Mouse (Mus musculus): ENCODE measurements at regions not wholly inside any gene's neighbourhood (a gene's known extent, or its start where the extent isn't known, plus 50 kb on each side); places are given as distances from the start of the nearest gene placed in this dataset.
A peak's percentile ranks its signal among the peaks of the same experiment; 100 is the strongest.

DNA sequence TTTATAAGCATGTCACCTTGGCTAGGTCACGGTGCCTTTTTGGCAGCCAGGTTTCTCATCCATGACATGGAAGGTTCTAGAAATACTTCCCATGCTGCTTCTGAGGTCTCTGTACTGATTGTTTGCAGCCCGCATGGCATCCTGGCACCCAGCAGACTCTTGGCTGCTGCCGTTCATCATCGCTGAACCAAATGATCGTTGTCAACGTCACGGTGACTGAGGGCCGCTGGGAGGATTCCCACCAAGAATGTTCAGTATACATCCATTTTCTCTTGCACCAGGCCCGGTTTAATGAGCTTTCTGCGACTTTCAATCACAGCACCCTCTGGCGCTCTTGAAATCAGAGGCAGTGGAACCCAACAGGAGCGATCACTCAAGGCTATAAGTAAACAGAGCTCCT is 448.1 kb downstream of the Cdh26 start:
- Histone ChIP-seq H3K27me3 (ENCODE audit: poor library complexity, severe bottlenecking) (no peaks in the 10 kb centered on the region), H3K36me3 (replicated peaks) (no peaks in the 10 kb centered on the region), H3K27ac (no peak overlapping the region), H3K9me3 (no peaks in the 10 kb centered on the region), H3K4me1 (no peaks in the 10 kb centered on the region), H3K4me3 (no peak overlapping the region)
- DNase-seq (ENCODE audit: extremely low spot score, low spot score) = no peak
- WGBS = 94% methylated on average over 12 of the region's 12 CpGs

DNA sequence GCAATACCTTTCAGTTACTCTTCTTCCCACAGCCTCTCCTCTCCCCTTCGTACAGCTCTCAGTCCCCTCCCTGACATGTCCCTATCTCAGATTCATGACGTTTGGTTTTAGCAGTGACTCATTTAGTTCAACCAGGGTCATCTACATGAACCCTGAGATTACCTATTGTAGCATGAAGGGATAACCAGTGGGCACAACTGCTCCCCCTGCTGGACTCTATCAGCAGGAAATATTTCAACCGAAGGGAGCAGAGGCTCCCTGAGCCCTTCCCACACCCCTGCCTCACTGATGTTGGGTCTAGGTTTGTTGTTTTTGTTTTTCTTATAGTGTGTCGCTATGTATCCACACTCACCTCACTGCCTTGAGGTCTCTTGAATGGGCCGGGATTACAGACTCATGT is 455.4 kb downstream of the Cdh26 start:
- H3K27ac ChIP-seq = no peak overlapping the region
- 52% methylated on average over 5 of the region's 5 CpGs for WGBS
- H3K4me3 ChIP-seq = no peak overlapping the region
- H3K36me3 ChIP-seq (replicated peaks) = no peaks in the 10 kb centered on the region
- no peaks in the 10 kb centered on the region for H3K9me3 ChIP-seq
- DNase-seq (ENCODE audit: extremely low spot score, low spot score) = peak; percentile 31
- H3K27me3 ChIP-seq (ENCODE audit: poor library complexity, severe bottlenecking) = no peaks in the 10 kb centered on the region
- no peaks in the 10 kb centered on the region for H3K4me1 ChIP-seq

DNA sequence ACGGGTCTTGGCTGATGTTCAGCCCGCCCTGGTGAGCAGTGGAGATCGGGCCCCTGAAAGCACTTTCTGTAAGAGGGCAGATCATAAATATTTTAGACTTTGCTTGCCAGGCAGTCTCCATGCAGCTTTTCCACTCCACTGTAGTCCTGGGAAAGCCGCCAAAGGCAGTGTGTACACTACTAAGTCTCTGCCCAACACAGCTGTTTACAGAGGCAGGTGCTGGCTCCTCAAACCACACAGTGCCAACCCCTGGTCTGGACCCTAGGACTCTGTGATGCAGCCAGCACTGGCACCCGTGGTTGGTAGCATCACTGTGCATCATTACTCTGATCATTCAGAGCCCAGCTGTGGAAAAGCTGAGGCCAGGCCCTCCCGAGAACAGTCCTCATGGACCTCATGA is 458.4 kb downstream of the Cdh26 start:
- Histone ChIP-seq H3K27me3 (ENCODE audit: poor library complexity, severe bottlenecking) (no peaks in the 10 kb centered on the region), H3K4me3 (no peak overlapping the region), H3K36me3 (replicated peaks) (no peaks in the 10 kb centered on the region), H3K4me1 (no peaks in the 10 kb centered on the region), H3K9me3 (no peaks in the 10 kb centered on the region), H3K27ac (no peak overlapping the region)
- WGBS = 81% methylated on average over 6 of the region's 6 CpGs
- no peak for DNase-seq (ENCODE audit: extremely low spot score, low spot score)

DNA sequence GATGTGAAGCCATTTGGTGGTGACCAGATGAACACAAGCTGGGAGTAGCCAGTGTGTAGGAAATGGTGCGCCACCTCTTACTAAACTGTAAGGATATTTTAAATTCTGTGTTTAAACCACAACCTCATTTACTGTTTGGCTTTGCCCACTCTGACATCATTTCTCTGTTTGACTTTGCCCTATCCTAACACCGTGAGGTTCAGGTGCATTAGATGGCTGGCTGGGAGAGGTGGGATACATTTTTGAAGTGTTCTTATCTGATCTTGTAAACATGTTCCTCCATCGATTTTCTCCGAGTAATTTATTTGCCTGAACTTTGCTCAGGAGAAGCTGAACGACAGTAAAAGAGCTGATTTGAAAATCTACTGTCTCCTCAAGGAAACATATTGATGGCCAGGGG is 472.1 kb downstream of the Cdh26 start:
- H3K4me1 ChIP-seq = no peaks in the 10 kb centered on the region
- H3K27me3 ChIP-seq (ENCODE audit: poor library complexity, severe bottlenecking) = no peaks in the 10 kb centered on the region
- WGBS = 92% methylated on average over 5 of the region's 5 CpGs
- no peaks in the 10 kb centered on the region for H3K36me3 ChIP-seq (replicated peaks)
- no peak overlapping the region for H3K27ac ChIP-seq
- DNase-seq (ENCODE audit: extremely low spot score, low spot score) = no peak
- no peak overlapping the region for H3K4me3 ChIP-seq
- H3K9me3 ChIP-seq = no peaks in the 10 kb centered on the region

DNA sequence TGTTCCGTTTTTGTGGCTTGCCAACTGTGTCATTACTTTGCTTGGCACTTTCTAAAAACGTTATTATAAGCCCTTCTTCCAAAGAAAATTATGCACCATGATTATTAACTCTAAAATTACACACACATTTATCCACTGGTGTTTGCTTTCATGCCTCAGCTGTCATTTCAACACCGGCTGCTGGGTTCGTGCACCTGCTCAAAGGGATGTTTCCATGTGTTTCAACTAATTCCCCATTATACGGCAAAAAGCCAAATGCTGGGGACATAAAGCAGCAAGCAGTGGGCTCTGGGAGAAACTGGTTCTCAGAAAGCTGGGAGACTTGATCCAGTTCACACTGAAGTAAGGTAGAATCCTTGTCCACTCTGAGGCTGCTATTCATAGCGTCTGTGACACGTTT is 479.0 kb downstream of the Cdh26 start:
- H3K9me3 ChIP-seq = no peaks in the 10 kb centered on the region

DNA sequence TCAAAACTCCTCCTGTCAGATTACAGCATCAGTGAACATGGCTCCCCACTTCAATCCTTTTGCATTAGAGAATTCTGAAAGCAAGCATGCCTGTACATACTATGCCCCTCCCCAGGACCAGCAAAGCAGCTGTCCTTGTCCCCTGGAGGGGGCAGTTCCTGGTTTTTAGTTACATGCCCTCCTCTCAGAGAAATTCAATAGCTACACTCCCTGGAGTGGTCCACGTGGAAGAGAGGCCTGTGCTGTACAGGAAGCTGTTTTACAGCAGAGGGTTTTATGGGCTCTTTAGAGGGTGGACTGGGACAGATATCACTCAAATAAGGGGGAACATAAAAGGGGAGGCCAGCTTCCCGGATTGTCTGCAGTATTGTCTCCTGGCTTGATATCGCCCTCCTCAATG is 481.3 kb downstream of the Cdh26 start:
- no peak overlapping the region for H3K27ac ChIP-seq
- 83% methylated on average over 3 of the region's 3 CpGs for WGBS
- no peak for DNase-seq (ENCODE audit: extremely low spot score, low spot score)

More for the DNA sequence above, 479.0 kb downstream of the Cdh26 start:
- Histone ChIP-seq H3K4me3 (no peak overlapping the region), H3K27me3 (ENCODE audit: poor library complexity, severe bottlenecking) (no peaks in the 10 kb centered on the region), H3K36me3 (replicated peaks) (no peaks in the 10 kb centered on the region), H3K27ac (no peak overlapping the region), H3K4me1 (no peaks in the 10 kb centered on the region)
- no peak for DNase-seq (ENCODE audit: extremely low spot score, low spot score)
- WGBS = 87% methylated on average over 7 of the region's 7 CpGs

DNA sequence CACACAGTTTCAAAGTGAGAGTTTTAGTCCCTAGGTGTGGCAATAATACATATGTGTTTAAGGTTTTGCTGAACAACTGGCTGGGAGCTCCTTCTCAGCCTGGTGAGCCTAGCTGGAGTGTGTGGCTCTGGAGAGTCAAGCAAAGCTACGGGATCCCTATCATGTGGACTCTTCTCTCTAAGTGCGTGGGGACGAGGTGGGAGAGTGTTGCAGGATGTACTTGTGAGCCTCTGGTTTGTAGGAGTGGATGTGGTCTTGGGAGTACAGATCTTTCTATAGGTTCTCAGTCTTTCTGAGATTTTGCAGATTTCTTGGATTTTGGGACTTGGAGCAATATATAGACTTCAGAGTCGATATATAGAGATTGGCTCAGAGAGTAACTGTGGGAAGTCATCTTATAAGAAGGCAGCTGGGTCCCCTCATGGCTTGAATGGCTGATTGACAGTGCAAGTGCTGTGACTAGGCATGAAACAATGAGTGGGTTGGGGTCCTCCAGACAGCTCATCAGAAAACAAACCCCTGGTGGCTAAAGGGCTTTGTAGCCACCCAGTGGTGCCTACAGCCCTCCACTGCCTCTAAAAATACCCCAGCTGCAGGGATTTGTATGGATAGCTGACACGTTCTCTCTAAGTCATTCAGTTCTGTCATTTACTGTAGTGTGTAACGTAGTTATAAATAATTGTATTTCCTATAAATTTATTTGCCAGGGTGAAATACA is 486.1 kb downstream of the Cdh26 start:
- no peak for DNase-seq (ENCODE audit: extremely low spot score, low spot score)
- WGBS = 77% methylated on average over 6 of the region's 6 CpGs
- no peak overlapping the region for H3K27ac ChIP-seq

More for the DNA sequence above, 481.3 kb downstream of the Cdh26 start:
- H3K36me3 ChIP-seq (replicated peaks) = no peaks in the 10 kb centered on the region
- H3K4me3 ChIP-seq = no peak overlapping the region
- H3K9me3 ChIP-seq = no peaks in the 10 kb centered on the region
- no peaks in the 10 kb centered on the region for H3K27me3 ChIP-seq (ENCODE audit: poor library complexity, severe bottlenecking)
- peaks cover 2% of the 10 kb centered on the region for H3K4me1 ChIP-seq

DNA sequence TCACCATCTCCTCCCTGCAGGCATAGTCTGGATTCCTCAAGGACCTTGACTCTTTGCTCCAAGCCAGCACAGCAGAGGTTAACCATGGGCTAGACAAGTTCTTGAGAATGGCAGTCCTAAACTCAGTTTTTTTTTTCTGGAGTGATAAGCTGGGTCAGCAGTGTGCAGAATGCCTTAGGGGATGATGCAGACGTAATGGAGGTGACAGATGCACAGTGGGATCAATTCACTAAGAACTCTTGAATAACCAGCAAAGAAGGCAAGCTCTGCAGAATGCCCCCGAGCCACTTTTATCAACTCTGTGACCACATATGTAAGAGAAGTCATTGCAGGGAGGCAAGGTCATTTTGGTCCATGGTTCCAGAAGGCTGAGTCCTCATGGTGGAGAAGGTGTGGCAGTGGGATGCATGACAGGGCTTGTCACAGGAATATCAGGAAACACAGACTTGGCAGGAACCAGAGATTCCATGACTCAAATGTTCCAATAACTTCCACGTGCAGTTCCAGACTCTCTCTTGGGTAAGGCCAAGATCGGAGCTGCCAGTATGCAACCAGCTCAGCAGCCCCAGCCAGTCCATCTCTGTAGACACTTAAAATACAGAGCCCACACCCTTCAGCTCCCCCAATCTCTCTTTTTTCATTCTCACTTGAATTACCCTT is 494.3 kb downstream of the Cdh26 start:
- H3K36me3 ChIP-seq (replicated peaks) = no peaks in the 10 kb centered on the region
- no peaks in the 10 kb centered on the region; the same call in 1 of the 2 replicates for H3K27me3 ChIP-seq (ENCODE audit: poor library complexity, severe bottlenecking)
- no peak overlapping the region for H3K4me3 ChIP-seq
- 79% methylated on average over 4 of the region's 4 CpGs for WGBS
- no peak overlapping the region for H3K27ac ChIP-seq
- peaks cover 29% of the 10 kb centered on the region for H3K4me1 ChIP-seq
- H3K9me3 ChIP-seq = no peaks in the 10 kb centered on the region
- DNase-seq (ENCODE audit: extremely low spot score, low spot score) = no peak

More for the DNA sequence above, 486.1 kb downstream of the Cdh26 start:
- H3K4me1 ChIP-seq = peaks cover 19% of the 10 kb centered on the region
- H3K4me3 ChIP-seq = no peak overlapping the region
- no peaks in the 10 kb centered on the region for H3K27me3 ChIP-seq (ENCODE audit: poor library complexity, severe bottlenecking)
- H3K36me3 ChIP-seq (replicated peaks) = no peaks in the 10 kb centered on the region
- H3K9me3 ChIP-seq = no peaks in the 10 kb centered on the region

DNA sequence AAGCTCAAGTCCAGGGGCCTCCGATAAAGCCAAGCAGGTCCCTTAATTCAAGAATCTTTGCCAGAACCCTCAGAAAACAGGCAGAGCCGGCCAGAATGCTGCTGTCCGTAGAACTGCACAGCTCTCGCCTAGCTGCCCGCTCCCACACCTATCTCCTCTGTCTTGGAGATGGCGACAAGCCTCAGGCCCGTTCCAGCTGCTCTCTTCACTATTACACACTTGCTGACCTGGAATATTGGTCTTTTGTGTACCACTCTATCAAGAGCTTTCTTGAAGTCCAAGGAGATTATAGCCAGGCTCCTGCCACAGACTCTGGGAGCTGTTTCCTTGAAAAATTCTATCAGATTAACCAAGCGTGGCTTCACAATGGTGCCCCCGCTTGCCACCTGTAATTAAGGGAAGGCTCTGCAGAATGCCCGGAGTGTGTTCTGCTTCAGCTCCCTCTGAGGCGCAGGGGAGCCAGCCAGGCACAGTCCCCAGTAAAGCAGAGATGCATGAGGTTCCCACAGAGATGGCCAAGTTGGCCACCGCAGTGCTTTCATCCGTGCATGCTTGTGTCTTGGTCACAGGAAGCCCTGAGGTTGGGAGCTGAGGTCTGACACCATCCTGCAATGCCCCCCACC is 496.8 kb downstream of the Cdh26 start:
- WGBS = 59% methylated on average over 13 of the region's 13 CpGs
- peak overlapping the region; percentile 53; the same call in 1 of the 2 replicates for H3K27ac ChIP-seq
- DNase-seq (ENCODE audit: extremely low spot score, low spot score) = no peak
- no peaks in the 10 kb centered on the region for H3K9me3 ChIP-seq
- H3K36me3 ChIP-seq (replicated peaks) = no peaks in the 10 kb centered on the region
- H3K27me3 ChIP-seq (ENCODE audit: poor library complexity, severe bottlenecking) = no peaks in the 10 kb centered on the region; the same call in 1 of the 2 replicates
- peaks cover 17% of the 10 kb centered on the region for H3K4me1 ChIP-seq
- H3K4me3 ChIP-seq = no peak overlapping the region

DNA sequence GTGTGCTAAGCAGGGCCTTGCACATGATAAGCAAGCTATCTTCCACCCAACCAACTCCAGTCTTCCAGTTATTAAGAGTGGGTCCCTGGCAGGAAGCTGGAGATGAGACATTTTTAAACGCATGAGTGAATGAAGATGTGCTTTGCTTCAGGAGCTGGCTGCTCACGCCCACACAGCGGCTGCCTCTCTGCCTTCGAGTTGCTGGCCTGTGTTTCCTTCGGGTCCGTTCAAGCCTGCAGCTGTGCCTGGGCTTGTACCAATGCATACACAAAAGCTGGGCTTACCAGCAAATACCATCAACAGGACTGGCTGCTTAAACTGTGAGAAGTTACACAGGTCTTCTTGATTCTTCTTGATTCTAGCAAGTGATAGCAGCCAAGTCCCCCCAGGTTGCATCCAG is 498.7 kb downstream of the Cdh26 start:
- Histone ChIP-seq H3K27me3 (ENCODE audit: poor library complexity, severe bottlenecking) (no peaks in the 10 kb centered on the region; the same call in 1 of the 2 replicates), H3K9me3 (no peaks in the 10 kb centered on the region), H3K36me3 (replicated peaks) (no peaks in the 10 kb centered on the region), H3K4me3 (no peak overlapping the region), H3K4me1 (peaks cover 14% of the 10 kb centered on the region), H3K27ac (no peak overlapping the region)
- no peak for DNase-seq (ENCODE audit: extremely low spot score, low spot score)
- WGBS = 88% methylated on average over 6 of the region's 6 CpGs

DNA sequence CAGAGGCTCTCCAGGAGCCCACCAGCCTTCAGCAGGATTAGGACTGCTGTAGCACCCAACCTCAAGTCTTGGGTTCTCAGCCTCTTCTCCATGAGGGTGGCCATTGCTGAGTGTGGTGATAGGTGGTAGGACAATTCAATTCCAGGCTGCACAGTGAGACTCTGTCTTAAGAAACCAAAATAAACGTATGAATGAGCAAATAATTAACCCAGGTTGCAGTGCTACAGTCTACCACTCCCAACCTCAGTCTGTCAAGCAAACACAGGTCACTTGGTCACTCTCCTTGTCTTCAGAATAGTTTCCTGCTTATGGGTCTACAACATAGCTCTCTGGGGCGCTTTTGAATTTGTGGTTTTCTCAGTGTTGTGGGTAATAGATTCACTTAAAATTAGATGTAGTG is 499.8 kb downstream of the Cdh26 start:
- no peak for DNase-seq (ENCODE audit: extremely low spot score, low spot score)
- 78% methylated on average over 2 of the region's 2 CpGs for WGBS
- no peaks in the 10 kb centered on the region for H3K36me3 ChIP-seq (replicated peaks)
- no peak overlapping the region for H3K4me3 ChIP-seq
- H3K4me1 ChIP-seq = peaks cover 14% of the 10 kb centered on the region
- H3K27ac ChIP-seq = no peak overlapping the region
- H3K27me3 ChIP-seq (ENCODE audit: poor library complexity, severe bottlenecking) = no peaks in the 10 kb centered on the region; the same call in 1 of the 2 replicates
- no peaks in the 10 kb centered on the region for H3K9me3 ChIP-seq

DNA sequence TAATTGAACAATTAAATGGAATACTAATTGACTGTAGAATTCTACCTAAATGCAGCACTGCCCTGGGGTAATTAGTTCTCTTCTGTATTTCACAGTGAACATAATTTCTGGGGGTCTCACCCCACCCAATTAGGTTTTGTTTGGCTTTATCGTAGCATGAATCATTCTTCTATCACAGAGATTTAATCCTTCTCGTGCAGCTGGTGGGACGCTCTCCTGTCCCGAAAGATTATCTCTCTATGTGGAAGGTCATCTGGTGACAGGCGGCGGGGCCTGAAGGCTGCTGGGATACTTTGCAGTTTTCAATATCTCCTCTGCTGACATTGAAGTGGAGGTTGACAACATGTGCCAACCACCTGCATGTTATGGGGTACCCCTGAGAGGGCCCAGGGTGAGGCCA is 493.8 kb upstream of the Cdh4 start:
- H3K27ac ChIP-seq = peak overlapping the region; percentile 37; the same call in 1 of the 2 replicates

DNA sequence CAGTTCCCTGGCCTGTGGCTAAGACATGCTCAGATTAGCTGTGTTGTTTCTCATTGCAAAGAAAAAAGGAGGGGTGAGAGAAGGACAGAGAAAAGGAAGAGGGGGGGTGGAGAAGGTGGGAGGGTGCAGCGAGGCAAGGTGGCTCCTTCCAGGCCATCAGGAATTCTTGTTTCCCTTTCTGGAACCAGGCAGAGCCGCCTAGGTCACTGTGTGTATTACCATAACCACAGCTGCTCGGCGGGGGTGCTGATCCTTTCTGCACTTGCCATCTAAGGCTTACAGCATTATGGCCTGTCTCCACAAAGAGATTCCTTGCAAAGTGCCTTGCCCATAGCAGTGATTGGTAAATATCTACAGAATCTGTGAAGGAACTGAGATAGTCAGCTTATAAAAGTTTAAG is 493.1 kb upstream of the Cdh4 start:
- peak overlapping the region; percentile 37; the same call in 1 of the 2 replicates for H3K27ac ChIP-seq

More for the DNA sequence above, 493.8 kb upstream of the Cdh4 start:
- no peak for DNase-seq (ENCODE audit: extremely low spot score, low spot score)
- H3K4me3 ChIP-seq = no peak overlapping the region
- no peaks in the 10 kb centered on the region for H3K27me3 ChIP-seq (ENCODE audit: poor library complexity, severe bottlenecking)
- no peaks in the 10 kb centered on the region for H3K9me3 ChIP-seq
- H3K4me1 ChIP-seq = peaks cover 33% of the 10 kb centered on the region
- WGBS = 78% methylated on average over 6 of the region's 6 CpGs
- no peaks in the 10 kb centered on the region for H3K36me3 ChIP-seq (replicated peaks)

More for the DNA sequence above, 493.1 kb upstream of the Cdh4 start:
- no peaks in the 10 kb centered on the region for H3K27me3 ChIP-seq (ENCODE audit: poor library complexity, severe bottlenecking)
- 37% methylated on average over 4 of the region's 4 CpGs for WGBS
- H3K36me3 ChIP-seq (replicated peaks) = no peaks in the 10 kb centered on the region
- no peak overlapping the region for H3K4me3 ChIP-seq
- H3K9me3 ChIP-seq = no peaks in the 10 kb centered on the region
- peaks cover 33% of the 10 kb centered on the region for H3K4me1 ChIP-seq
- no peak for DNase-seq (ENCODE audit: extremely low spot score, low spot score)
